9 mouse cellular contexts compared by ENCODE assay signal in the genomic region with DNA sequence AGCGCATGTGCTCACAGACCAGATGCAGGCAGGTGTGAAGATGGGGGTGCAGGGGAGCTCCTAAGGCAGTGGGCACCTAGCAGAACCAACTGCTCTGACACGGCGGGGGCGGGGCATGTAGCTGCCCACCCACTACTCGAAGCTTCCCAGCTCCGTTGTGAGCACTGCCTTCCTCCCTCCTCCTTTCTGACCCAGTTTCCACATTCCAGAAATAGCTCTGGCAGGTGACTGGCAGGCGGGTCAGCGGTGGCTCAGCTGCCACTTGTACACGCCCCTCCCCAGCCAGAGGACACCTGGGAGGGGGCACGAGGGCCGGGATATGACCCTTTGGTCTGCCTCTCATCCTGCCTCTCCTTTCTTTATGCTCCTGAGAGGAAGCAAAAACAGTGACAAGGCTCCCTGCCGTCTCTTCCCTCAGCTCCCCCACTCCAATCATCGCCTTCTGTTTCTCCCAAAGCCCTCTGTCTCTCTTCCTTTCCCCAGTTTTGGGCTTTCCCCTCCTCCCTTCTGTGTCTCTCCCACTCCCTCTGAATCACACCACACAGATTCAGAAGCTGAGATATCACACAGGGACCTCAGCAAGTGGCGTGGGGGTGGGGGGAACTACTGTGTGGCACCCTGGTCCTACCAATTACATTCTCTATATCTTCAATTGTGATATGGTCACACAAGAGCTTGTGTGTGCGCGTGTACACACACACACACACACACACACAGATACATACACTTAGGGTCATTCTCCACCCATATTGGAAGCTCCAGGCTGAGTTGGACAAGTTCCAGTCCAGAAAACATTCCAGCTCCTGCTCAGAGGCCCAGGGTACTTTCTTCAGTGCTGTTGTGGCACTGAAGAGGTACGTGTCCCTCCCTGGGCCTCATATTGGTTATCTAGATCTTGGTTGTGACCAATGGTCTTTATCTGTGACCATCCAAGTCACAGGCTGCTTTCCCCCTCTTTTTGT. TPM values are rescaled to one million over a fixed set of nuclear protein-coding genes. Genes with fewer than 3 reads are reported as not detected.
DNase-seq lines count a peak whose midpoint lies in the region; ATAC-seq and TF ChIP-seq lines count a peak whose summit lies in the region.
"Had no signal": no experiment of that assay in that cellular context is flagged by ENCODE, and none has a peak within 500 bp of the region (broad histone marks: within the 10 kb centered on the region; RNA-seq: fewer than 3 reads in every experiment).

No protein-coding gene starts in this region.

- H3K27ac ChIP-seq in forebrain, embryonic 14.5 days (ENCODE audit: low read depth, low read length): peak overlapping the region; percentile 80
- H3K27ac ChIP-seq in hindbrain, postnatal 0 days: peak overlapping the region; percentile 84
- H3K27ac ChIP-seq in limb, embryonic 11.5 days (replicated peaks; ENCODE audit: low read depth, low read length): no peak overlapping the region
- peak overlapping the region; percentile 34 for H3K27ac ChIP-seq in midbrain, embryonic 14.5 days (replicated peaks; ENCODE audit: low read depth, low read length)
- no peak overlapping the region for H3K27ac ChIP-seq in thymus, adult 2 months (ENCODE audit: control insufficient read depth, insufficient read depth, low read length)
- H3K27ac ChIP-seq: macrophage had no signal

- peak overlapping the region; percentile 23 for H3K4me3 ChIP-seq in megakaryocyte, embryonic 14.5 days (replicated peaks)
- no peak overlapping the region for H3K4me3 ChIP-seq in forebrain, embryonic 14.5 days (ENCODE audit: low read depth, low read length)
- no peak overlapping the region for H3K4me3 ChIP-seq in hindbrain, postnatal 0 days (ENCODE audit: low read length)
- H3K4me3 ChIP-seq in limb, embryonic 11.5 days (ENCODE audit: low read depth, low read length): no peak overlapping the region
- no peak overlapping the region for H3K4me3 ChIP-seq in midbrain, embryonic 14.5 days (replicated peaks; ENCODE audit: low read depth, low read length)
- H3K4me3 ChIP-seq in thymus, adult 2 months (ENCODE audit: control insufficient read depth, insufficient read depth, low read length): no peak overlapping the region

- peak; percentile 52 for DNase-seq in forebrain, embryonic 14.5 days (ENCODE audit: low spot score)
- DNase-seq in hindbrain, postnatal 0 days (ENCODE audit: low spot score): peak; percentile 73
- peak; percentile 62 for DNase-seq in limb, embryonic 11.5 days (ENCODE audit: low spot score)
- peak; percentile 62 for DNase-seq in midbrain, embryonic 14.5 days
- peak; percentile 25 for DNase-seq in thymus, adult 2 months

- H3K4me1 ChIP-seq in megakaryocyte, embryonic 14.5 days: peaks cover 42% of the 10 kb centered on the region
- peaks cover 21% of the 10 kb centered on the region for H3K4me1 ChIP-seq in forebrain, embryonic 14.5 days (ENCODE audit: control insufficient read depth, insufficient read depth, low read length)
- H3K4me1 ChIP-seq in hindbrain, postnatal 0 days (ENCODE audit: insufficient read depth, low read length): peaks cover 21% of the 10 kb centered on the region
- H3K4me1 ChIP-seq in limb, embryonic 11.5 days (ENCODE audit: control insufficient read depth, insufficient read depth, low read length): peaks cover 18% of the 10 kb centered on the region
- H3K4me1 ChIP-seq in midbrain, embryonic 14.5 days (ENCODE audit: control insufficient read depth, insufficient read depth, low read length): peaks cover 20% of the 10 kb centered on the region
- H3K4me1 ChIP-seq in thymus, adult 2 months (replicated peaks; ENCODE audit: control insufficient read depth, insufficient read depth, low read length): peaks cover 30% of the 10 kb centered on the region

- TF ChIP-seq POLR2A in thymus, adult 2 months (IDR thresholded peaks at IDR 0.05; ENCODE audit: control insufficient read depth, extremely low read depth, insufficient read depth, low read length, poor library complexity): no peak

- H3K27me3 ChIP-seq in megakaryocyte, embryonic 14.5 days (replicated peaks): peaks cover 7% of the 10 kb centered on the region
- no peaks in the 10 kb centered on the region for H3K27me3 ChIP-seq in forebrain, embryonic 14.5 days (replicated peaks; ENCODE audit: control insufficient read depth, insufficient read depth, low read length)
- no peaks in the 10 kb centered on the region for H3K27me3 ChIP-seq in hindbrain, postnatal 0 days (ENCODE audit: insufficient read depth, low read length)
- H3K27me3 ChIP-seq in limb, embryonic 11.5 days (ENCODE audit: control insufficient read depth, insufficient read depth, low read length): no peaks in the 10 kb centered on the region
- H3K27me3 ChIP-seq in midbrain, embryonic 14.5 days (ENCODE audit: control insufficient read depth, insufficient read depth, low read length): no peaks in the 10 kb centered on the region
- no peaks in the 10 kb centered on the region for H3K27me3 ChIP-seq in thymus, adult 2 months (ENCODE audit: control insufficient read depth, insufficient read depth, low read length)

- ATAC-seq in megakaryocyte, adult 5-6 weeks (ENCODE audit: poor library complexity, severe bottlenecking): no peak
- no peak for ATAC-seq in forebrain, embryonic 14.5 days
- ATAC-seq in hindbrain, postnatal 0 days: peak; percentile 36
- no peak for ATAC-seq in limb, embryonic 11.5 days (ENCODE audit: insufficient number of reproducible peaks, low FRiP score, low TSS enrichment, low read depth)
- ATAC-seq in midbrain, embryonic 14.5 days (ENCODE audit: low FRiP score, low TSS enrichment): no peak
- ATAC-seq in granulocyte monocyte progenitor cell, adult 5-6 weeks (replicated peaks; ENCODE audit: poor library complexity, severe bottlenecking): no peak

- 20% methylated on average over 17 of the region's 17 CpGs for WGBS in forebrain, embryonic 14.5 days
- 19% methylated on average over 17 of the region's 17 CpGs for WGBS in hindbrain, postnatal 0 days
- 23% methylated on average over 17 of the region's 17 CpGs for WGBS in limb, embryonic 11.5 days
- WGBS in midbrain, embryonic 14.5 days: 23% methylated on average over 17 of the region's 17 CpGs
- 52% methylated on average over 17 of the region's 17 CpGs for WGBS in thymus, adult 2 months

- H3K9me3 ChIP-seq in megakaryocyte, embryonic 14.5 days: peaks cover 4% of the 10 kb centered on the region; the same call in 1 of the 2 replicates
- H3K9me3 ChIP-seq in forebrain, embryonic 14.5 days (replicated peaks; ENCODE audit: control insufficient read depth, low read length): no peaks in the 10 kb centered on the region
- no peaks in the 10 kb centered on the region for H3K9me3 ChIP-seq in hindbrain, postnatal 0 days (ENCODE audit: low read length)
- H3K9me3 ChIP-seq in limb, embryonic 11.5 days (ENCODE audit: control insufficient read depth, low read length): no peaks in the 10 kb centered on the region
- no peaks in the 10 kb centered on the region for H3K9me3 ChIP-seq in midbrain, embryonic 14.5 days (ENCODE audit: control insufficient read depth, low read length)

- H3K4me2 ChIP-seq in forebrain, embryonic 14.5 days (ENCODE audit: low read length): peak overlapping the region; percentile 36
- H3K4me2 ChIP-seq in hindbrain, postnatal 0 days (ENCODE audit: low read depth, low read length): peak overlapping the region; percentile 37
- H3K4me2 ChIP-seq in limb, embryonic 11.5 days (ENCODE audit: low read depth, severe bottlenecking): peak overlapping the region; percentile 34
- H3K4me2 ChIP-seq in midbrain, embryonic 14.5 days (ENCODE audit: low read length): peak overlapping the region; percentile 25

- H3K9ac ChIP-seq in forebrain, embryonic 14.5 days (ENCODE audit: low read length): peak overlapping the region; percentile 57
- peak overlapping the region; percentile 30; the same call in 1 of the 2 replicates for H3K9ac ChIP-seq in hindbrain, postnatal 0 days (replicated peaks; ENCODE audit: low read length)
- H3K9ac ChIP-seq in limb, embryonic 11.5 days (ENCODE audit: low read length): no peak overlapping the region
- peak overlapping the region; percentile 32; the same call in 1 of the 2 replicates for H3K9ac ChIP-seq in midbrain, embryonic 14.5 days (replicated peaks; ENCODE audit: low read length)

- TF ChIP-seq CTCF in hindbrain, postnatal 0 days (IDR thresholded peaks at IDR 0.05; ENCODE audit: low read depth): no peak
- TF ChIP-seq CTCF in thymus, adult 2 months (IDR thresholded peaks at IDR 0.05; ENCODE audit: borderline replicate concordance, control insufficient read depth, extremely low read depth, insufficient read depth, low read length, poor library complexity): no peak

- peaks cover 47% of the 10 kb centered on the region for H3K36me3 ChIP-seq in megakaryocyte, embryonic 14.5 days (replicated peaks; ENCODE audit: low read length)
- H3K36me3 ChIP-seq in forebrain, embryonic 14.5 days (ENCODE audit: control insufficient read depth, insufficient read depth, low read length): no peaks in the 10 kb centered on the region
- no peaks in the 10 kb centered on the region for H3K36me3 ChIP-seq in hindbrain, postnatal 0 days (ENCODE audit: insufficient read depth, low read length)
- no peaks in the 10 kb centered on the region for H3K36me3 ChIP-seq in limb, embryonic 11.5 days (ENCODE audit: control insufficient read depth, insufficient read depth, low read length)
- no peaks in the 10 kb centered on the region for H3K36me3 ChIP-seq in midbrain, embryonic 14.5 days (ENCODE audit: control insufficient read depth, insufficient read depth, low read length)
- no peaks in the 10 kb centered on the region for H3K36me3 ChIP-seq in thymus, adult 2 months (ENCODE audit: control insufficient read depth, insufficient read depth, low read length)

RNA-seq across cellular contexts. Expression of gene Myl9, which starts 57.6 kb away (rescaled TPM):
- polyA plus RNA-seq in megakaryocyte, embryonic 14.5 days (2012; ENCODE audit: insufficient read depth, low replicate concordance): 143 and 182 TPM in 2 replicates
- total RNA-seq in megakaryocyte, adult 5-6 weeks (2015): not detected in 2 replicates
- total RNA-seq in megakaryocyte, adult 5-6 weeks (2017): not detected in 2 replicates
- 40.5 and 44.1 TPM in 2 replicates for polyA plus RNA-seq in forebrain, embryonic 14.5 days (2014; fragmentation: Nextera tagmentation; extraction: Ambion mirVana)
- 38.4 and 41.7 TPM in 2 replicates for total RNA-seq in hindbrain, postnatal 0 days (2014; rRNA removed)
- polyA plus RNA-seq in hindbrain, postnatal 0 days (2015; fragmentation: Nextera tagmentation; extraction: Ambion mirVana): 32.5 and 38.4 TPM in 2 replicates
- 82.0 and 83.8 TPM in 2 replicates for polyA plus RNA-seq in limb, embryonic 11.5 days (2014; fragmentation: Nextera tagmentation; extraction: Ambion mirVana)
- polyA plus RNA-seq in midbrain, embryonic 14.5 days (2014; fragmentation: Nextera tagmentation; extraction: Ambion mirVana): 22.5 and 33.0 TPM in 2 replicates
- 32.3 and 32.4 TPM in 2 replicates for polyA plus RNA-seq in thymus, adult 2 months (2012; rRNA removed)
- total RNA-seq in granulocyte monocyte progenitor cell, adult 5-6 weeks (2014; fragmentation: Nextera tagmentation): not detected in 2 replicates
- total RNA-seq in granulocyte monocyte progenitor cell, adult 5-6 weeks (2017): not detected in 2 replicates
- polyA plus RNA-seq: macrophage had no signal

Comparison
In these comparisons a context has a peak if more than half of its experiments do, and no peak if none do; other contexts are left out.
1. H3K27ac ChIP-seq: peak in forebrain, embryonic 14.5 days (single experiment), hindbrain, postnatal 0 days (single experiment) and midbrain, embryonic 14.5 days (single experiment); none in limb, embryonic 11.5 days (single experiment) and thymus, adult 2 months (single experiment).
2. Peak in every context shown above with its lines, with median percentiles within 50 percentile points of each other: DNase-seq and H3K4me2 ChIP-seq.